Mouse (Mus musculus) heart, postnatal 4 days (tissue): Measurements from ENCODE around the gene Plbd2. TPM values are rescaled to one million over a fixed set of nuclear protein-coding genes. Genes with fewer than 3 reads are reported as not detected.

Experiments used
- DNase-seq: peaks from one replicate; pipeline ENCODE4 v3.0.0; 2021
- total RNA-seq, 2 experiments: library from RNA; stranded (reverse); gene quantifications; 2 replicates each; pipeline ENCODE4 v1.2.3; 2021

The Plbd2 gene
- total RNA-seq, 2 experiments from 2014 or later = 38.0 to 38.3 TPM

GRCm38 (mm10) chr5:120435731-120436501, 67.5 kb downstream of the Plbd2 start:
- DNase-seq = no peak

- DNase-seq = no peak
Measured at GRCm38 (mm10) chr5:120435006-120435681, 68.3 kb downstream of the Plbd2 start.

- DNase-seq = no peak
Measured at GRCm38 (mm10) chr5:120434231-120434735, 69.1 kb downstream of the Plbd2 start.

Other genes starting within 250 kb of the Plbd2 start
- not detected for gene Lhx5, start 71.9 kb downstream of the Plbd2 start, total RNA-seq
- 10 to 100 TPM; 12.2 to 12.4 TPM for gene Sdsl, start 30.8 kb downstream of the Plbd2 start, total RNA-seq
- gene Sds, start 27.1 kb downstream of the Plbd2 start, total RNA-seq = not detected
- 1 to 10 TPM; 8.7 to 9.3 TPM for gene Slc8b1, start 7.5 kb upstream of the Plbd2 start, total RNA-seq
- gene Tpcn1, start 85.0 kb upstream of the Plbd2 start, total RNA-seq = 10 to 100 TPM; 31.6 to 34.2 TPM
- gene Iqcd, start 85.4 kb upstream of the Plbd2 start, total RNA-seq = not detected
- 10 to 100 TPM; 10.7 to 10.8 TPM for gene Rita1, start 109.0 kb upstream of the Plbd2 start, total RNA-seq
- gene Ddx54, start 109.1 kb upstream of the Plbd2 start, total RNA-seq = 10 to 100 TPM; 30.8 to 32.0 TPM
- gene Cfap73, start 130.6 kb upstream of the Plbd2 start, total RNA-seq = not detected
- under 1 TPM; 0.29 to 0.45 TPM for gene Rasal1, start 145.2 kb upstream of the Plbd2 start, total RNA-seq
- gene Dtx1, start 208.3 kb upstream of the Plbd2 start, total RNA-seq = 1 to 10 TPM in 1 of 2 experiments, under 1 TPM in 1; 0.97 to 1.5 TPM
- gene Oas2, start 246.2 kb upstream of the Plbd2 start, total RNA-seq = under 1 TPM in 1 of 2 experiments, not detected in 1; 0.24 TPM